Mouse (Mus musculus): ENCODE measurements at regions not wholly inside any gene's neighbourhood (a gene's known extent, or its start where the extent isn't known, plus 50 kb on each side); places are given as distances from the start of the nearest gene placed in this dataset.

DNA sequence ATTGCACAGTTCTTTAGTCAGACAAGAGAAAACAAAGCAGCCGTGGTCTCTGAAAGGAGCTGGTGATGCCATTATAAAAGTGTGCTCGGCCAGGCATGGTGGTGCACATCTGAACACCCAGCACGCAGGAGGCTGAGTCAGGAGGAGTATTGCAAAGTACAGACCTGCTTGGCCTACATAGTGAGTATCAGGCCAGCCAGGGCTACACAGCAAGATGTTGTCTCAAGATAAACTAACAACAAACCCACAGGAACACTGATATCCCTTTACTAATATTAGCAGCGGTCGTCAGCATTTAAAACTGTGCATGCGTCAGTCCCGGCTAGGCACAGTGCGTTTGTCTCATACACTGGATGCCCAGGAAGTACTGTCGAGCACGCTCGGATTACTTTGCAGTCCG lies 64.4 kb upstream of the Slc1a1 start:
- Histone ChIP-seq H3K27ac (ENCODE audit: low read depth, low read length) (no peak overlapping the region), H3K9me3 (ENCODE audit: control insufficient read depth, low read length) (no peaks in the 10 kb centered on the region), H3K4me1 (replicated peaks; ENCODE audit: control insufficient read depth, insufficient read depth, low read length) (no peaks in the 10 kb centered on the region), H3K27me3 (ENCODE audit: control insufficient read depth, insufficient read depth, low read length) (no peaks in the 10 kb centered on the region), H3K9ac (ENCODE audit: low read depth, low read length) (no peak overlapping the region), H3K4me2 (replicated peaks; ENCODE audit: low read depth, low read length) (no peak overlapping the region), H3K36me3 (ENCODE audit: control insufficient read depth, insufficient read depth, low read length) (no peaks in the 10 kb centered on the region), H3K4me3 (ENCODE audit: low read depth, low read length) (no peak overlapping the region)
- WGBS: 90% methylated on average over 12 of the region's 12 CpGs
- ATAC-seq (ENCODE audit: low FRiP score) (no peak), DNase-seq (ENCODE audit: low spot score) (no peak)

DNA sequence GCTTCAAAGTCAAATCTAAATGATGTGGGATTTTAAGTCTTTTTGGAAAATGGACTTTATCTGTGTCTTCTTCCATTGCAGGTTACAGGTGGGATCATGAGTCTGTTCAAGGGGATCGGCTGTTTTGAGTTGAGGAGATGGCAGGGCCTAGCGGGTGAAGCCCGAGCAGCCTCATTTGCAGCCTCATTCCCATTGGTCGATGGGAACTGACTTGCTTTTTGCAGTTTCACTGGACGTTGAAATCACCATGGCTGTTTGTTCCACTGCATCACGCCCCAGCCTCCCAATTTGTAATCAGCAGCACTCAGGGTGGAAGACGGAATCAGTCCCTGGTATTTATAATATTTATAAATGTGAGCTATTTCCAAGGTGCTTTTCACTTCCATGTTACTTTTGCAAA lies 63.0 kb upstream of the Slc1a1 start:
- H3K9ac ChIP-seq (ENCODE audit: low read depth, low read length): no peak overlapping the region
- H3K4me1 ChIP-seq (replicated peaks; ENCODE audit: control insufficient read depth, insufficient read depth, low read length): no peaks in the 10 kb centered on the region
- no peak for ATAC-seq (ENCODE audit: low FRiP score)
- no peak overlapping the region for H3K27ac ChIP-seq (ENCODE audit: low read depth, low read length)
- H3K27me3 ChIP-seq (ENCODE audit: control insufficient read depth, insufficient read depth, low read length): no peaks in the 10 kb centered on the region
- DNase-seq (ENCODE audit: low spot score): peak; percentile 10
- H3K4me2 ChIP-seq (replicated peaks; ENCODE audit: low read depth, low read length): no peak overlapping the region
- no peaks in the 10 kb centered on the region for H3K9me3 ChIP-seq (ENCODE audit: control insufficient read depth, low read length)
- WGBS: 34% methylated on average over 7 of the region's 7 CpGs
- no peaks in the 10 kb centered on the region for H3K36me3 ChIP-seq (ENCODE audit: control insufficient read depth, insufficient read depth, low read length)
- no peak overlapping the region for H3K4me3 ChIP-seq (ENCODE audit: low read depth, low read length)

GRCm38 (mm10) chr19:28772840-28773570 lies 61.8 kb upstream of the Slc1a1 start:
- Histone ChIP-seq H3K4me2 (replicated peaks; ENCODE audit: low read depth, low read length) (no peak overlapping the region), H3K4me1 (replicated peaks; ENCODE audit: control insufficient read depth, insufficient read depth, low read length) (no peaks in the 10 kb centered on the region), H3K27me3 (ENCODE audit: control insufficient read depth, insufficient read depth, low read length) (no peaks in the 10 kb centered on the region), H3K9me3 (ENCODE audit: control insufficient read depth, low read length) (no peaks in the 10 kb centered on the region), H3K27ac (ENCODE audit: low read depth, low read length) (no peak overlapping the region), H3K4me3 (ENCODE audit: low read depth, low read length) (no peak overlapping the region), H3K9ac (ENCODE audit: low read depth, low read length) (no peak overlapping the region), H3K36me3 (ENCODE audit: control insufficient read depth, insufficient read depth, low read length) (no peaks in the 10 kb centered on the region)
- DNase-seq (ENCODE audit: low spot score) (peak; percentile 23), ATAC-seq (ENCODE audit: low FRiP score) (no peak)
- 62% methylated on average over 9 of the region's 9 CpGs for WGBS

DNA sequence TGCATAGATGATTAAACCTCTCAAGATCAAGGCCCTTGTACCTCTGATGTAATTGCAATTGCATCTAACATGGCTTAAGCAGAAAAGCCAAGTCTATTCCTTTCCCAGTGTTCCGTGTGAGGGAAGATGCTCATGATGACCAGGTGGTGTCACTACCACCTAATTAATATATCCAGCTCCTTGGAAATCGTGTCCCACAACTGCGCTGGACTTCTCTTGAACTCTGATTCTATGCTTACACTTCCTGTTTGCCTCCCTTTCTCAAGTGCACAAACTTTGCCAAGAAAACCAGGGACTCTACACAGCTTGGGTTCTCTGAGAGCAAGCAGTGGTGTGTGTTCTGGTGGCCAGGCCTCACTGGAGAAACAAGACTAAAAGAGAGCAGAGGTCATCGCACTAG lies 58.0 kb upstream of the Slc1a1 start:
- no peaks in the 10 kb centered on the region for H3K36me3 ChIP-seq (ENCODE audit: control insufficient read depth, insufficient read depth, low read length)
- no peak overlapping the region for H3K4me3 ChIP-seq (ENCODE audit: low read depth, low read length)
- DNase-seq (ENCODE audit: low spot score) (peak; percentile 19), ATAC-seq (ENCODE audit: low FRiP score) (no peak)
- H3K9me3 ChIP-seq (ENCODE audit: control insufficient read depth, low read length): no peaks in the 10 kb centered on the region
- H3K4me2 ChIP-seq (replicated peaks; ENCODE audit: low read depth, low read length): no peak overlapping the region
- 38% methylated on average over 4 of the region's 4 CpGs for WGBS
- no peaks in the 10 kb centered on the region for H3K27me3 ChIP-seq (ENCODE audit: control insufficient read depth, insufficient read depth, low read length)
- H3K9ac ChIP-seq (ENCODE audit: low read depth, low read length): no peak overlapping the region
- no peaks in the 10 kb centered on the region for H3K4me1 ChIP-seq (replicated peaks; ENCODE audit: control insufficient read depth, insufficient read depth, low read length)
- H3K27ac ChIP-seq (ENCODE audit: low read depth, low read length): no peak overlapping the region

GRCm38 (mm10) chr19:28777674-28778073 lies 57.2 kb upstream of the Slc1a1 start:
- Histone ChIP-seq H3K9ac (ENCODE audit: low read depth, low read length) (no peak overlapping the region), H3K4me3 (ENCODE audit: low read depth, low read length) (no peak overlapping the region), H3K27me3 (ENCODE audit: control insufficient read depth, insufficient read depth, low read length) (no peaks in the 10 kb centered on the region), H3K4me1 (replicated peaks; ENCODE audit: control insufficient read depth, insufficient read depth, low read length) (no peaks in the 10 kb centered on the region), H3K4me2 (replicated peaks; ENCODE audit: low read depth, low read length) (no peak overlapping the region), H3K27ac (ENCODE audit: low read depth, low read length) (no peak overlapping the region), H3K36me3 (ENCODE audit: control insufficient read depth, insufficient read depth, low read length) (no peaks in the 10 kb centered on the region), H3K9me3 (ENCODE audit: control insufficient read depth, low read length) (no peaks in the 10 kb centered on the region)
- 91% methylated on average over 2 of the region's 2 CpGs for WGBS
- ATAC-seq (ENCODE audit: low FRiP score) (no peak), DNase-seq (ENCODE audit: low spot score) (no peak)

- no peak for ATAC-seq (ENCODE audit: low FRiP score)
- H3K27me3 ChIP-seq (ENCODE audit: control insufficient read depth, insufficient read depth, low read length): no peaks in the 10 kb centered on the region
Measured at GRCm38 (mm10) chr19:28778386-28778785, 56.5 kb upstream of the Slc1a1 start.

DNA sequence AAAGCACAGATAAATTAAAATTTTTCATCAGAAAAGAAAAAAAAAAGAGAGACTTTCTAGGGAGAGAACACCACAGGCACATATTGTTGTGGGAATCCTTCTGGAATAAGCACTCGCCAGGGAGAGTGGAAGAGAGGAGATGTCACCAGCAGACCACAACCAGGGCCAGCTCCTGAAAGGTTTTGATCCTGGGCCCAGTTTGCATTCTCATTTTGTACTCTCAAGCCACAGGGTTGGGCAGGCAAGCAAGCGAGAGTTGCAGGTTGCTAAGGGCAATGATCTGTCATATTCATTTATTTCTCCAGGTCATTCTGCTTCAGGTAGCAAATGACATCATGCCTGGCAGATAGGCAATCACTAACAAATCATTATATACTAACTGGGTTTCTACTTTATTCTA lies 52.9 kb upstream of the Slc1a1 start:
- Histone ChIP-seq H3K27ac (ENCODE audit: low read depth, low read length) (no peak overlapping the region), H3K9ac (ENCODE audit: low read depth, low read length) (no peak overlapping the region), H3K9me3 (ENCODE audit: control insufficient read depth, low read length) (no peaks in the 10 kb centered on the region), H3K4me3 (ENCODE audit: low read depth, low read length) (no peak overlapping the region), H3K36me3 (ENCODE audit: control insufficient read depth, insufficient read depth, low read length) (no peaks in the 10 kb centered on the region), H3K4me2 (replicated peaks; ENCODE audit: low read depth, low read length) (no peak overlapping the region), H3K27me3 (ENCODE audit: control insufficient read depth, insufficient read depth, low read length) (no peaks in the 10 kb centered on the region), H3K4me1 (replicated peaks; ENCODE audit: control insufficient read depth, insufficient read depth, low read length) (no peaks in the 10 kb centered on the region)
- 70% methylated on average over 2 of the region's 2 CpGs for WGBS
- DNase-seq (ENCODE audit: low spot score): no peak
- no peak for ATAC-seq (ENCODE audit: low FRiP score)

More at GRCm38 (mm10) chr19:28778386-28778785, 56.5 kb upstream of the Slc1a1 start:
- Histone ChIP-seq H3K4me1 (replicated peaks; ENCODE audit: control insufficient read depth, insufficient read depth, low read length) (no peaks in the 10 kb centered on the region), H3K9me3 (ENCODE audit: control insufficient read depth, low read length) (no peaks in the 10 kb centered on the region), H3K27ac (ENCODE audit: low read depth, low read length) (no peak overlapping the region), H3K4me2 (replicated peaks; ENCODE audit: low read depth, low read length) (no peak overlapping the region), H3K9ac (ENCODE audit: low read depth, low read length) (no peak overlapping the region), H3K36me3 (ENCODE audit: control insufficient read depth, insufficient read depth, low read length) (no peaks in the 10 kb centered on the region), H3K4me3 (ENCODE audit: low read depth, low read length) (no peak overlapping the region)
- WGBS: 79% methylated on average over 4 of the region's 4 CpGs
- no peak for DNase-seq (ENCODE audit: low spot score)
